Mouse (Mus musculus): ENCODE results near the gene Aoc1. TPM values are rescaled to one million over a fixed set of nuclear protein-coding genes. Genes with fewer than 3 reads are reported as not detected.
"Not testable (repeated sequence)": the region's sequence is repeated elsewhere in the genome, so short reads cannot be mapped to it uniquely, and the experiment has no call there.

Aoc1 gene
- total RNA-seq, 1 experiment from 2014 or later, result not detected

GRCm38 (mm10) chr6:48854155-48854554 lies 18.5 kb upstream of the Aoc1 start:
- ATAC-seq (replicated peaks in 1 of 2; ENCODE audit: insufficient read depth in 1 of 2, low FRiP score in 2 of 2, low TSS enrichment in 1 of 2, low read depth in 1 of 2, poor library complexity in 2 of 2, severe bottlenecking in 2 of 2), result no peak

DNA sequence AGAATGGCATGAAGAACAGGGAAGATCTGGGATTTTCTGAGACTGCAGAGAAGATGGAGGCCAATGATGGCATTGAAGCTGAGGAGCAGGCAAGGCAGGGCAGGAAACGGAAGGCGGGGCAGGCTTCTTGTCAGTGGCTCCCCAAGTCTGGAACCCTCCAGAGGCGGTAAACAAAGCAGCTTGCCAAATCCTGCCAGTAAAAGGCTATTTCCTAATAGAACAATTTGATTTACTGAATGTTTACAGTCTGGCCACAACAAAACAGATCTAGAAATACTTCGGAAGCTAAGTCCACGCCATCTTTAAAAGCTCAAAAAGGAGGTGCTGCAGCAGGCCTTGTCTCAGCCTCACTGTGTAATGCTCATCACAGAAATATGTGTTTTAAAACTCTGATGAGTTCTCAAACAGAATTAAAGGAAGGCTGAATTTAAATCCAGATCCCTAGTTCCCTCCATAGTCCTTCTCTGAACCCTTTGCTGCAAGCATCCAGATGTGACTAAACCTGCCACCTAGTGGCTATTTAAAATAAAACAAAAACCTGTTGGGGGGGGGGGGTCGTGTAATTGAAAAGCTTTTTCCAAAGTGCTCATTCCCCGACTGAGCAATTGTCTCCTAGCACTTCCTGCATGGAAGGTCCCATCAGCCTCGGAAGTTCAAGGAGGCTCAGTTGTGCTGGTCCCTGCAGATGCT lies 14.9 kb upstream of the Aoc1 start:
- no peak for ATAC-seq (replicated peaks in 1 of 2; ENCODE audit: insufficient read depth in 1 of 2, low FRiP score in 2 of 2, low TSS enrichment in 1 of 2, low read depth in 1 of 2, poor library complexity in 2 of 2, severe bottlenecking in 2 of 2)

DNA sequence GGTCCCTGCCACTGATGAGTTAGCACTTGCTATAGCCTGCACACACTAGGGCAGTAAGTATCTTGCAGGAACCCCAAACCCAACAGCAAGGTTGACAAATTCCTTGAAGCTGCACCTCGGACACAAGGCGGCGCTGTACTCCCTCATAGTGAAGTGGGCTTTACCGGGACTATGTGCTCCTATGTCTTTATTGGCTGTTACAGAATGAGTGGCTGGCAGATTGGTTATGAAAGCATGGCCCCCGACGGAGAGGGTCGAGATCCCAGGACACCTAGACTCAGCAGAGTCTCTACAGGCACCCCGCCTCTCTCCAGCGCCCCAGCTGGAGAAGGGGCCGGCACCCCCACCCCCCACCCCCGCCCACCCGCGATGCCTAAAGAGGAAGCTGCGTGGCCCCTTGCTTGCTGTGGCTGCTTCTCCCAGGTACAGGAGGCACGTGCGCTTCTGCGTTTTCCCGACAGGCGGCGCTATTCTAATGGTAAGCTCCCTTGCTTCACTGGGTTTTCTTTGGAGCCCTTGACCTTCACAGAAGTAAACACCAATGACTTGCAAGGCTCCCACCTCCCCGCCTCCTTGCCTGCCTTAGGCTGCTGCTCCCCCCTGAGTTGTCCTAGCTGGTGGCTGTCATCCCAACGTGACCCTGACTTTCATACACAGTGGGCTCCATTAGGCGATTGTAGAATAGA lies 12.4 kb upstream of the Aoc1 start:
- ATAC-seq (replicated peaks in 1 of 2; ENCODE audit: insufficient read depth in 1 of 2, low FRiP score in 2 of 2, low TSS enrichment in 1 of 2, low read depth in 1 of 2, poor library complexity in 2 of 2, severe bottlenecking in 2 of 2), result peak; percentile 77 to 82

DNA sequence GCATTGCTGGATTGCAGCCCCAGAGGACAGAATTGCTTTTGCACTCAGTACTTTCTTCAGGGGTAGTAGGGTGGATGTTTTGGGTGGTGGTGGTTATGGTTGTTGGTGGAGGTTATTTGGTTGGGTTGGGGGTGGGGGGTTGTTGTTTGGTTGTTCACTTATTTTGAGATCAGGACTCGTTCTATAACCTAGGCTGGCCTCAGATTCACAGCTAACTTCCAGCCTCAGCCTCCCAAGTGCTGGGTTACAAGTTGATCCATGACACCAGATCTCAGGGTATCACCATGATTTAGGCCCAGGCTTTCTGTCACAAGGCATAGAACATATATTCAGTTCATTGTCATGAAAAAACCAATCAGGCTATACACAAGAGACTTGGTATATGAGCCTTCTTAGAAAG lies 11.8 kb upstream of the Aoc1 start:
- ATAC-seq (replicated peaks in 1 of 2; ENCODE audit: insufficient read depth in 1 of 2, low FRiP score in 2 of 2, low TSS enrichment in 1 of 2, low read depth in 1 of 2, poor library complexity in 2 of 2, severe bottlenecking in 2 of 2), result no peak

- no peak for ATAC-seq (replicated peaks in 1 of 2; ENCODE audit: insufficient read depth in 1 of 2, low FRiP score in 2 of 2, low TSS enrichment in 1 of 2, low read depth in 1 of 2, poor library complexity in 2 of 2, severe bottlenecking in 2 of 2)
These were observed 10.9 kb upstream of the Aoc1 start for GRCm38 (mm10) chr6:48861616-48862280.

DNA sequence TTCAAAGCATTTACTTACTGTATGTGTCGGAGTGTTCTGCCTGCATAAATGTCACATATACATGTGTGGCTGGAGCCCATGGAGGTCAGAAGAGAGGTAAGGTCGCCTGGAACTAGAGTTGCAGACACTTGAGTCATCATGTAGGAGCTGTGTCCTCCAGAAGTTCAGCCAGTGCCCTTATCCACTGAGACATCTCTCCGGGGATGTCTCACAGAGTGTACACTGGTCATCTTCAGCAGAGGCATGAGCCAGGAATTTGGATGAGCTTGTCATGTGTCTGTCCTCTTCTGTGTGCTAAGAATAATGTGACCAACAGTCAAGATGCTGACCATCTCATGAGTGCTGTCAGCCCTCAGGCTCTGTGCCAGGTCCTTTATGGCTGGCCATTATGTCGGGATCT lies 9.9 kb upstream of the Aoc1 start:
- ATAC-seq (replicated peaks in 1 of 2; ENCODE audit: insufficient read depth in 1 of 2, low FRiP score in 2 of 2, low TSS enrichment in 1 of 2, low read depth in 1 of 2, poor library complexity in 2 of 2, severe bottlenecking in 2 of 2), result no peak

- ATAC-seq (replicated peaks in 1 of 2; ENCODE audit: insufficient read depth in 1 of 2, low FRiP score in 2 of 2, low TSS enrichment in 1 of 2, low read depth in 1 of 2, poor library complexity in 2 of 2, severe bottlenecking in 2 of 2), result no peak
These were observed 9.2 kb upstream of the Aoc1 start for GRCm38 (mm10) chr6:48863488-48863887.

DNA sequence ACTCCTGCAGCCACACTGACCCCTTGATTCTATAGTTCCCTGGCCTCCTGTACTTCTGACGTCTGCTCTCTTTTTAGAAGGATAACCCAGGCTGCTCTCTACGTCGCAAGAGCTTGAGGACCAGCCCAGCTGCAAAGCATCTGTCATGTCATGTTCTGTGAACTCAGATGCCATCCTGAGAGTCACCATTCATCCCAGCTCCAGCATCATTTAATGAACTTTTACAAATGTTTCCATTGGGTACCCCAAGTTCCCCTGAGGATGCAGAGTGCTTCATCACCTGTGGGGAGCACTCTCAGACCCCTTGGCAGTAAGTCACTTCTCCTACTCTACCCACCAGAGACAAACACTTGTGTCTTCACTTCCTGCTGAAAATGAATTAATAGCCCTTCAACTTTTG lies 8.5 kb upstream of the Aoc1 start:
- no peak for ATAC-seq (replicated peaks in 1 of 2; ENCODE audit: insufficient read depth in 1 of 2, low FRiP score in 2 of 2, low TSS enrichment in 1 of 2, low read depth in 1 of 2, poor library complexity in 2 of 2, severe bottlenecking in 2 of 2)

DNA sequence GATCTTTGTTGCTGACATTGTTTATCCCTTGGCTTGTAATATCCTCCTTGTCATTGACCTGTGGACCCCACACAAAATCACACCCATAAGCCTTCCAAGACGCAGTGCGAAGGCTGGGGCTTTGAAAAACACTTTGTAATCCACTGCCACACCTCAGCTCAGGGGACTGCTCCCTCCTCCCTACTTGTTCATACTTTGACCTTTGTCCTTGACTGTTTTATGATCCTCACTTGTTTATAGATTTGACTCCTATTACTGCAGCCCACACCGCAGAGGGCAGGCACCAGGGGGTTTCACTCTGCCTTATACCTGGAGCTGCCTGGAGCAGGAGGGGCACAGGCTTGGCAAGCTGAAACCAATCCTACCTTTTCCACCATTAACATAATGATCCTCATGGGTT lies 8.0 kb upstream of the Aoc1 start:
- ATAC-seq (replicated peaks in 1 of 2; ENCODE audit: insufficient read depth in 1 of 2, low FRiP score in 2 of 2, low TSS enrichment in 1 of 2, low read depth in 1 of 2, poor library complexity in 2 of 2, severe bottlenecking in 2 of 2), result no peak

- ATAC-seq (replicated peaks in 1 of 2; ENCODE audit: insufficient read depth in 1 of 2, low FRiP score in 2 of 2, low TSS enrichment in 1 of 2, low read depth in 1 of 2, poor library complexity in 2 of 2, severe bottlenecking in 2 of 2), result no peak
These were observed 7.4 kb upstream of the Aoc1 start for GRCm38 (mm10) chr6:48865152-48865745.

DNA sequence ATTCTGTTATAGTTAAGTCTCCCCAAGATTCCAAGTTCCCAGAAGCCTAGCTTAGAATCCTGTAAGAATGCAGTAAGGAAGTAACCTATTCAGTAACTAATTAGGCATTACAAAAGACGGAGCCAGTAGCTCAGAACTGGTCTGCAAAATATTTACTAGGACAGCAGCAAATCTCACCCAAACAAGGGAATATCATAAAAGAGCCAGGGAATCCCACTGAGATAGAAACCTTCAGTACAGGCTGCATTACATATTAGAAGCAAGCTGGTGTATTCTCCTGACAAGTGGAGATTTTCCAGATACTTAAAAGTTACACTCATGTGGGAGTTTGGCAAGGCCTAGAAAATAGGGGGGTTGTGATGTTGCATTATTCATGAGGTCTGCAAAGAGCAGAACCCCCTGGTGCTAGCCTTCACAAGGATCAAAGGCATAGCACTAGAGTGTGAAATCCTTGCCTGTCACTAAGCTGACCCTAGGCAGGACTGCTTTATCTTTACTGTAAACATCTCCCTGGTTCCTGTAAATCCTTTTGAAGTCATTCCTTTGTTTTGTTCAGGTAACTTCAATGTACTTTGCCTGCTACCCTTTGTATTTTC lies 6.2 kb upstream of the Aoc1 start:
- ATAC-seq (replicated peaks in 1 of 2; ENCODE audit: insufficient read depth in 1 of 2, low FRiP score in 2 of 2, low TSS enrichment in 1 of 2, low read depth in 1 of 2, poor library complexity in 2 of 2, severe bottlenecking in 2 of 2), result not testable (repeated sequence)

- no peak for ATAC-seq (replicated peaks in 1 of 2; ENCODE audit: insufficient read depth in 1 of 2, low FRiP score in 2 of 2, low TSS enrichment in 1 of 2, low read depth in 1 of 2, poor library complexity in 2 of 2, severe bottlenecking in 2 of 2)
These were observed 5.5 kb upstream of the Aoc1 start for GRCm38 (mm10) chr6:48867158-48867557.

DNA sequence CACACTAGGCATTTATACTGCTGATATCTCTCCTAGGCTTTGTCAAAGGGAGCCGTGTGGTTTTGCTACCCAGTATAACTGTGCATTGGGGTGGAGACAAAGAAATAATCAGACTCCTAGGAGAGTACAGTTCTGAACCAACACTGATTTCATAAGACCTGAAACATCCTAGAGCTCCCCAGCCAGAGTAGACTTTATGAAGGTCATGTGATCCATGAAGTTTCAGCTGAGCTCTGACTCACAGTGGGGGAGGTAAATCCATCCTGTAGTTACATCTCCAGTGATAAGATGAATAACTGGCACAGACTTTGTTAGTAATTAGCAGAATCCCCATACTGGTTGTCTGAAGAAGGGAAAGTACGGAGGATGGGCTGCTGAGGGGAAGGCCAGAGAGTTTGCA lies 2.9 kb upstream of the Aoc1 start:
- ATAC-seq (replicated peaks in 1 of 2; ENCODE audit: insufficient read depth in 1 of 2, low FRiP score in 2 of 2, low TSS enrichment in 1 of 2, low read depth in 1 of 2, poor library complexity in 2 of 2, severe bottlenecking in 2 of 2), result no peak

GRCm38 (mm10) chr6:48874576-48874975 lies 1.9 kb downstream of the Aoc1 start:
- no peak for ATAC-seq (replicated peaks in 1 of 2; ENCODE audit: insufficient read depth in 1 of 2, low FRiP score in 2 of 2, low TSS enrichment in 1 of 2, low read depth in 1 of 2, poor library complexity in 2 of 2, severe bottlenecking in 2 of 2)

DNA sequence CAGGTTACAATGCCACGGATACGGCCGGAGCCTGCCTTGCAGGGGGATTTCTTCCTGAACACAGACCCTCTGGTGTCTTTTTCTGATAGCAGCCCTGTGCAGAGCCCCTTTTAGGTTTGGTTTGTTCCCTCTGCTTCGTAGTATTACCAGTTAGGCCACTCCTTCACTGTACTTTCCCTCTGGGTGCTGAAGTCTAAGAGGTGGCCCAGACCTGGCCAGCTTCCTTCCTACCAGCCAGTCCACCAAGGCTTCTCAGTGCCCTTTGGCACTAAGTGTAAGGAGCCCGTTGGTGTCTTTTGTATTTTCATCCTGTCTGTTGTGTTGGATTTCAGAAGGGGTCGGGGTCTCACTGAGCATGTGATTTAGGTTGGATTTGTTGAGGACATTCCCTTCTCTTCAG lies 2.8 kb downstream of the Aoc1 start:
- no peak for ATAC-seq (replicated peaks in 1 of 2; ENCODE audit: insufficient read depth in 1 of 2, low FRiP score in 2 of 2, low TSS enrichment in 1 of 2, low read depth in 1 of 2, poor library complexity in 2 of 2, severe bottlenecking in 2 of 2)

DNA sequence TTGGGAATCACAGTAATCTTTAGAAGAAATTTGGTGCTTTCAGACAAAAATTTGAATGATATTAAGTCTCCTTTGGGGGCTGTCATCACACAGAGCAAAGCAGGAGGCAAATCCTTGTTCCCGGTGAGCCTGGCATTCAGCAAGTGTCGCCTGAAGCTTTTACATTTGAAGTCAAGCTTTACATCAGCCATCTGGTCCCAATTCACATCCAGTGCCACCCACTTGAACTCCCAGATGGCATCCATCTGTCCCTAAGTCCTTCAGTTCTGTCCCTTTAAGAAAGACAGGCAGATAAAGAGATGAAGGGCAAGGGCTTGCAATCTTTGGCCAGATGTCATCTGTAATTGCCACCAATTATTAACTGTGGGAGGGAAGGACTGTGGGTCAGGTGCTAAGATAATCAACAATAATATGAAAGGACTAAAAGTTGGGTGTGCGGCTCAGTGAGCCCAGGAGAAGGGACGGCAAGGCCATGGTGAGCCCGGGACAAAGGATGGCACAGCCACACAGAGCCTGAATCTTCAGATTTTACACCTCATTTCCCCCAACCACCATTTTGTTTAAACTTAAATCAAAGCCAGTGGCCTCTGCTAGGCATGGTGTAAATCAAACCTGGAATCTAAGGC lies 3.9 kb downstream of the Aoc1 start:
- no peak for ATAC-seq (replicated peaks in 1 of 2; ENCODE audit: insufficient read depth in 1 of 2, low FRiP score in 2 of 2, low TSS enrichment in 1 of 2, low read depth in 1 of 2, poor library complexity in 2 of 2, severe bottlenecking in 2 of 2)

- peak; percentile 69 to 76 for ATAC-seq (replicated peaks in 1 of 2; ENCODE audit: insufficient read depth in 1 of 2, low FRiP score in 2 of 2, low TSS enrichment in 1 of 2, low read depth in 1 of 2, poor library complexity in 2 of 2, severe bottlenecking in 2 of 2)
These were observed 21.5 kb downstream of the Aoc1 start for GRCm38 (mm10) chr6:48894203-48894602.

All from hematopoietic stem cell, adult 5-6 weeks (primary cell).